Mouse (Mus musculus) MEL (cell line): ENCODE data around the gene Oat. TPM values are rescaled to one million over a fixed set of nuclear protein-coding genes. Genes with fewer than 3 reads are reported as not detected.

ENCODE experiments used
- DNase-seq: peaks from one replicate; pipeline ENCODE4 v3.0.0; 2011; ENCODE audit warnings: low read depth, low spot score
- H3K27ac ChIP-seq: 2 replicates; pipeline ENCODE4 v1.5.1; 2012; ENCODE audit warnings: low read depth, mild to moderate bottlenecking, control low read depth, low read length, moderate library complexity; ENCODE audit not compliant: control insufficient read depth
- H3K27me3 ChIP-seq, 2 experiments: fragments of 150-350 bp in 1 of 2; sonication (generic) in 1 of 2; 2 replicates each; pipeline ENCODE4 v1.6.1; 2012; ENCODE audit warnings: low read length in 2 of 2, mild to moderate bottlenecking in 2 of 2, improper control_type of control experiment in 1 of 2, moderate library complexity in 1 of 2; ENCODE audit not compliant: insufficient read depth in 2 of 2, control insufficient read depth in 1 of 2
- H3K36me3 ChIP-seq, 2 experiments: 2 replicates each; pipeline ENCODE4 v1.6.1; 2012 to 2014; ENCODE audit warnings: low read length in 2 of 2, improper control_type of control experiment in 1 of 2, inconsistent platforms in 1 of 2, mild to moderate bottlenecking in 1 of 2; ENCODE audit not compliant: insufficient read depth in 2 of 2, control insufficient read depth in 1 of 2
- H3K4me1 ChIP-seq, 2 experiments: fragments of 150-350 bp in 1 of 2; sonication (generic) in 1 of 2; 2 replicates each; pipeline ENCODE4 v1.6.1; 2012; ENCODE audit warnings: low read length in 2 of 2, improper control_type of control experiment in 1 of 2, mild to moderate bottlenecking in 1 of 2; ENCODE audit not compliant: insufficient read depth in 2 of 2, control insufficient read depth in 1 of 2
- H3K4me3 ChIP-seq, 2 experiments: fragments of 150-350 bp in 1 of 2; sonication (generic) in 1 of 2; 2 replicates each; pipeline ENCODE4 v1.5.1; 2012; ENCODE audit warnings: low read depth in 2 of 2, low read length in 2 of 2, mild to moderate bottlenecking in 2 of 2, moderate library complexity in 2 of 2, control low read depth in 1 of 2, improper control_type of control experiment in 1 of 2; ENCODE audit not compliant: control insufficient read depth in 1 of 2, insufficient read depth in 1 of 2
- H3K79me2 ChIP-seq: 2 replicates; pipeline ENCODE4 v1.6.1; 2012; ENCODE audit warnings: mild to moderate bottlenecking, low read length, moderate library complexity; ENCODE audit not compliant: control insufficient read depth, poor library complexity, insufficient read depth
- H3K9ac ChIP-seq: 2 replicates; pipeline ENCODE4 v1.6.1; 2012; ENCODE audit warnings: low read depth, mild to moderate bottlenecking, control low read depth, low read length, moderate library complexity; ENCODE audit not compliant: control insufficient read depth, poor library complexity, severe bottlenecking
- H3K9me3 ChIP-seq: fragments of 150-350 bp; sonication (generic); replicated peaks from 2 replicates; pipeline ENCODE4 v1.6.1; 2012; ENCODE audit warnings: mild to moderate bottlenecking, low read length, improper control_type of control experiment, moderate library complexity; ENCODE audit not compliant: insufficient read depth
- CTCF ChIP-seq, 3 experiments: IDR thresholded peaks in 2 of 3; conservative IDR thresholded peaks in 1 of 3; 2 replicates each; pipeline ENCODE4 v1.5.1; 2011 to 2012; ENCODE audit warnings: low read length in 3 of 3, low read depth in 2 of 3, mild to moderate bottlenecking in 2 of 3, improper control_type of control experiment in 1 of 3, inconsistent platforms in 1 of 3, mixed read lengths in 1 of 3, moderate library complexity in 1 of 3; ENCODE audit not compliant: control insufficient read depth in 1 of 3, insufficient read depth in 1 of 3, poor library complexity in 1 of 3, severe bottlenecking in 1 of 3
- EP300 ChIP-seq, 2 experiments: IDR thresholded peaks; 2 replicates each; pipeline ENCODE4 v1.6.1; 2011; ENCODE audit warnings: improper control_type of control experiment in 2 of 2, low read length in 2 of 2, low read depth in 1 of 2, mild to moderate bottlenecking in 1 of 2
- ETS1 ChIP-seq: IDR thresholded peaks from 2 replicates; pipeline ENCODE4 v1.6.1; 2012; ENCODE audit warnings: low read depth, mild to moderate bottlenecking, inconsistent platforms, low read length, improper control_type of control experiment, moderate library complexity
- GATA1 ChIP-seq: IDR thresholded peaks from 2 replicates; pipeline ENCODE4 v1.6.1; 2011; ENCODE audit warnings: low read depth, low read length, improper control_type of control experiment
- JUND ChIP-seq: IDR thresholded peaks from 2 replicates; pipeline ENCODE4 v1.6.1; 2011; ENCODE audit warnings: low read depth, mild to moderate bottlenecking, improper control_type of control experiment, low read length
- KAT2A ChIP-seq: conservative IDR thresholded peaks from 2 replicates; pipeline ENCODE4 v1.6.1; 2012; ENCODE audit warnings: low read depth, low read length, improper control_type of control experiment, inconsistent platforms
- MAFK ChIP-seq: IDR thresholded peaks from 2 replicates; pipeline ENCODE4 v1.6.1; 2011; ENCODE audit warnings: low read depth, mild to moderate bottlenecking, low read length, improper control_type of control experiment, borderline replicate concordance
- MEF2A ChIP-seq: IDR thresholded peaks from 2 replicates; pipeline ENCODE4 v1.6.1; 2014; ENCODE audit warnings: low read depth, mild to moderate bottlenecking, inconsistent platforms, low read length, improper control_type of control experiment; ENCODE audit not compliant: poor library complexity, insufficient replicate concordance, severe bottlenecking; ENCODE audit errors: extremely low read depth
- MXI1 ChIP-seq: IDR thresholded peaks from 2 replicates; pipeline ENCODE4 v1.6.1; 2011; ENCODE audit warnings: mild to moderate bottlenecking, low read depth, low read length, improper control_type of control experiment
- MYB ChIP-seq: IDR thresholded peaks from 2 replicates; pipeline ENCODE4 v1.6.1; 2011; ENCODE audit warnings: mild to moderate bottlenecking, low read depth, low read length, improper control_type of control experiment
- NRF1 ChIP-seq: IDR thresholded peaks from 2 replicates; pipeline ENCODE4 v1.6.1; 2014; ENCODE audit warnings: low read depth, mild to moderate bottlenecking, inconsistent platforms, low read length, improper control_type of control experiment, moderate library complexity; ENCODE audit not compliant: poor library complexity, insufficient read depth, severe bottlenecking
- POLR2AphosphoS5 ChIP-seq: IDR thresholded peaks from 2 replicates; pipeline ENCODE4 v1.6.1; 2012; ENCODE audit warnings: low read depth, borderline replicate concordance, mild to moderate bottlenecking, inconsistent platforms, low read length, moderate library complexity, mixed read lengths
- RCOR1 ChIP-seq: IDR thresholded peaks from 2 replicates; pipeline ENCODE4 v1.6.1; 2012; ENCODE audit warnings: low read depth, mild to moderate bottlenecking, inconsistent platforms, low read length, improper control_type of control experiment
- SIN3A ChIP-seq: IDR thresholded peaks from 2 replicates; pipeline ENCODE4 v1.6.1; 2012; ENCODE audit warnings: low read length, improper control_type of control experiment, inconsistent platforms
- SMC3 ChIP-seq: IDR thresholded peaks from 2 replicates; pipeline ENCODE4 v1.6.1; 2011; ENCODE audit warnings: low read depth, low read length, improper control_type of control experiment
- TBP ChIP-seq: IDR thresholded peaks from 2 replicates; pipeline ENCODE4 v1.8.0; 2011; ENCODE audit warnings: low read depth, low read length, improper control_type of control experiment
- TCF12 ChIP-seq: IDR thresholded peaks from 2 replicates; pipeline ENCODE4 v1.6.1; 2014; ENCODE audit warnings: low read depth, mild to moderate bottlenecking, inconsistent platforms, low read length, improper control_type of control experiment, moderate library complexity
- USF1 ChIP-seq: IDR thresholded peaks from 2 replicates; pipeline ENCODE4 v1.6.1; 2014; ENCODE audit warnings: low read depth, mild to moderate bottlenecking, inconsistent platforms, low read length, improper control_type of control experiment, moderate library complexity
- USF2 ChIP-seq, 2 experiments: IDR thresholded peaks; 2 replicates each; pipeline ENCODE4 v1.6.1; 2011 to 2012; ENCODE audit warnings: improper control_type of control experiment in 2 of 2, low read length in 2 of 2, borderline replicate concordance in 1 of 2, inconsistent platforms in 1 of 2, low read depth in 1 of 2, mild to moderate bottlenecking in 1 of 2; ENCODE audit not compliant: insufficient read depth in 1 of 2
- ZMIZ1 ChIP-seq: IDR thresholded peaks from 2 replicates; pipeline ENCODE4 v1.6.1; 2012; ENCODE audit warnings: low read depth, mild to moderate bottlenecking, inconsistent platforms, low read length, improper control_type of control experiment, moderate library complexity
- ZNF384 ChIP-seq: IDR thresholded peaks from 2 replicates; pipeline ENCODE4 v1.6.1; 2012; ENCODE audit warnings: low read depth, mild to moderate bottlenecking, inconsistent platforms, low read length, improper control_type of control experiment
- polyA plus RNA-seq, 2 experiments: library from polyadenylated mRNA; stranded (reverse) in 1 of 2; unstranded in 1 of 2; fragments of >175 nt in 1 of 2; fragments of >200 nt in 1 of 2; gene quantifications; 2 replicates each; pipeline versions ENCODE4 v1.2.1 to v1.2.4; 2012; ENCODE audit warnings: low replicate concordance in 2 of 2, low read depth in 1 of 2; ENCODE audit not compliant: insufficient read length in 2 of 2, insufficient read depth in 1 of 2, missing spikeins in 1 of 2
- total RNA-seq: library from RNA; depleted of rRNA; stranded (reverse); fragments of 300-350 nt; gene quantifications from 2 replicates; pipeline ENCODE4 v1.2.3, GENCODE M21; 2012

Gene Oat
- total and polyA plus RNA-seq, 3 experiments, result 190 to 226 (median 209) TPM

- Histone ChIP-seq H3K27me3 (no peaks in the 10 kb centered on the region), H3K4me1 (peaks cover 33 to 42% of the 10 kb centered on the region in 2 experiments), H3K36me3 (peaks cover 10 to 54% of the 10 kb centered on the region in 2 experiments), H3K9me3 (no peaks in the 10 kb centered on the region), H3K9ac (no peak overlapping the region; the same call in 1 of the 2 replicates), H3K4me3 (no peak overlapping the region; a peak in 1 of 4 replicates), H3K27ac (no peak overlapping the region; the same call in 1 of the 2 replicates), H3K79me2 (peaks cover 42% of the 10 kb centered on the region)
- TF ChIP-seq RCOR1 (0 out of 2 replicates have a peak, but pooled peaks have one; percentile 42), GATA1 (peak; percentile 77), USF1 (no peak), ETS1 (peak; percentile 73), EP300 (IDR thresholded peaks at IDR 0.05; ENCODE audit: low read depth in 1 of 2, low read length in 2 of 2) (peak; percentile 29 to 34; a peak in 1 of 4 replicates), USF2 (IDR thresholded peaks at IDR 0.05; ENCODE audit: borderline replicate concordance in 1 of 2, insufficient read depth in 1 of 2, low read depth in 1 of 2, low read length in 2 of 2) (no peak), MEF2A (no peak), ZNF384 (0 out of 2 replicates have a peak, but pooled peaks have one; percentile 26), MYB (no peak), SIN3A (peak; percentile 52), ZMIZ1 (0 out of 2 replicates have a peak, but pooled peaks have one; percentile 27), SMC3 (no peak), MAFK (0 out of 2 replicates have a peak, but pooled peaks have one; percentile 18)
- peak; percentile 40 for DNase-seq
These were observed 3.5 kb downstream of the Oat start for GRCm38 (mm10) chr7:132572738-132573137.

GRCm38 (mm10) chr7:132571481-132571880, 4.7 kb downstream of the Oat start:
- no peaks in the 10 kb centered on the region for H3K27me3 ChIP-seq
- H3K4me3 ChIP-seq, result no peak overlapping the region
- no peak for DNase-seq
- H3K36me3 ChIP-seq, result peaks cover 21 to 52% of the 10 kb centered on the region in 2 experiments
- peaks cover 33 to 36% of the 10 kb centered on the region in 2 experiments for H3K4me1 ChIP-seq
- no peaks in the 10 kb centered on the region for H3K9me3 ChIP-seq
- H3K27ac ChIP-seq, result no peak overlapping the region
- no peak overlapping the region for H3K9ac ChIP-seq
- peaks cover 42% of the 10 kb centered on the region for H3K79me2 ChIP-seq
- TF ChIP-seq MXI1 (no peak), POLR2AphosphoS5 (no peak), NRF1 (no peak), KAT2A (no peak), TCF12 (no peak), RCOR1 (no peak), TBP (no peak), JUND (no peak), ZNF384 (no peak), CTCF (IDR thresholded peaks at IDR 0.05 in 2 of 3, conservative IDR thresholded peaks at IDR 0.05 in 1 of 3; ENCODE audit: control insufficient read depth in 1 of 3, insufficient read depth in 1 of 3, low read depth in 2 of 3, low read length in 3 of 3, poor library complexity in 1 of 3, severe bottlenecking in 1 of 3) (no peak)
